Mouse (Mus musculus) urinary bladder, postnatal 36 days (tissue): ENCODE data around the gene Gal3st2b.
"Not testable (repeated sequence)": the region's sequence is repeated elsewhere in the genome, so short reads cannot be mapped to it uniquely, and the experiment has no call there.

Experiments used
- DNase-seq, 2 experiments: peaks; one replicate each; pipeline ENCODE4 v3.0.0; 2022; ENCODE audit warnings: low spot score in 2 of 2, mixed read lengths in 1 of 2

Gal3st2b gene

GRCm38 (mm10) chr1:93918011-93918410 is at the start of gene Gal3st2b:
TSS of gene Gal3st2b (plus strand) at chr1:93918311.
- DNase-seq: not testable (repeated sequence)

GRCm38 (mm10) chr1:93871594-93872105 is 46.5 kb upstream of the Gal3st2b start:
- not testable (repeated sequence) for DNase-seq

GRCm38 (mm10) chr1:93874405-93874804 is 43.7 kb upstream of the Gal3st2b start:
- DNase-seq: not testable (repeated sequence)

DNA sequence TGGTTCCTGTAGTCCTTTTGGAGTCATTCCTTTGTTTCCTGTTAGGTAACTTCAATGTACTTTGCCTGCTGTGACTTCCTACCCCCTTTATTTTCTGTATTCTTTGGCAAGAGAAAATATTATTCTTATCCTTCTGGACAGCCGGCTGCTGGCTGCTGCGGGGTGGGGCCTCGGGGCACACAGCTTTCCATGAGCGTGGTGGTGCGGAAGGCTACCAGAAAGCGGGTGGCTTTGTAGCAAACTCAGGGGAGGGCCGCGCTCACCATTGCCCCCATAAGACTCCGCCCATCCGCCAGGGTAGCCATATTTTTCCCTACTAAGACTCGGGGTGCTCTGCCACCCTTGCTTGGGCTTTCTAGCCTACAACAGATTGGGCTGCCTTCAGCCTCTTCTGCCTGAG is 36.3 kb upstream of the Gal3st2b start:
- not testable (repeated sequence) for DNase-seq

DNA sequence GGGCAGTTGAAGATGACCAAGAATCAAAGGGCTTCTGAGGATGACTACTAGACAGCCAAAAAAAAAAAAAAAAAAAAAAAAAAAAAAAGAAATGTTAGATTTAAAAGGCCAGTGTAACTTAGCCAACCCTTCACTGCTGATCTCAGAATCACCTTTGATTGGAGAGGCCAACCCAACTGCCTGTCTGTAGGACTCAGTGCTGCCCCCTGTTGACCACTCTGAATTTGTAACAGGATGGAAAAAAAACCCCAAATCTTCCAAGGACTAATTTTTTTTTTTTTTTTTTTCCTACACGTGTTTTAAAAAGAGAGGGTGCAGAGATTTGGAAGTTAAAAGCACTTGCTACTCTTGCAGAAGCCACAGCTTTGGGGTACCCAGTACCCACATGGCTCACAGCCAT is 27.2 kb upstream of the Gal3st2b start:
- DNase-seq: not testable (repeated sequence)

DNA sequence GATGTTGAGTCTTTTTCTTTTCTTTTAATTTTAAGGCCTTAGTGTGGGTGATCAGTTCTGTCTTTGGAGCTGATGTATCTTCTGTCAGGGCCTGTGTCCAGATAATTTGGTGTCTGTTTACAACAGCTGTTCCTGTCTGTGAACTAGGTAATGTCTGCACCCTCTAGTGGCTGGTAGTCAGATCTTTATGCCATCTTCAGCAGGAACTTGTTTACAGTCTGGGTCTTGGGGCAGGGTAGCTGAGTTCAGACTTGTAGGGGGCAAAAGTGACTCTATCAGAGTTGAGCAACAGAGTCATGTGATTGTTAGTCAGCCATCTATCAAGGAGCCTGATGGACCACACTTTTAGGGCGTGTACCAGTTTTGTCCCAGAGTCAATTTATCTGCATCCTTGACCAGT is 20.7 kb upstream of the Gal3st2b start:
- DNase-seq: not testable (repeated sequence)

DNA sequence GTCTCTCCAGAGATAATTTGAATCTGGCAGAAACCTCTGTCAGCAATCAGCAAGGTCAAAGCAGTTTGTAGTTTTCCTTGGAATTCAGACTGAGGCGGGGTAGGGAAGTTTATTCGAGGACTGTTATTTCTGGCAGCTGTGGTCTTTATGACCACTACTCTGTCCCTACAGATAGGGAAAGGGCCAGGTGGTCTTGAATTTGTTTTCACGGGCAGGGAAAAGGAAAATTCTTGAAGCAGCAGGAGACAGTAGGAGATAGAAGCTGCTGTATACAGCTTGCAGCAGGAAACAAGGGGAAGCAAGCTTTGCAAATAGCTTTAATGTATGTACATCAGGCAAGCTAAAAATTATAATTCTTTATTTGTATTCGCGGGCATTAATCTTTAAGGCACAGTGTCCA is 16.8 kb upstream of the Gal3st2b start:
- DNase-seq: not testable (repeated sequence)

- not testable (repeated sequence) for DNase-seq
Observed at GRCm38 (mm10) chr1:93906690-93907089, 11.4 kb upstream of the Gal3st2b start.

- DNase-seq: not testable (repeated sequence)
Observed at GRCm38 (mm10) chr1:93908977-93909586, 9.0 kb upstream of the Gal3st2b start.

GRCm38 (mm10) chr1:93911877-93912276 is 6.2 kb upstream of the Gal3st2b start:
- DNase-seq: not testable (repeated sequence)

- not testable (repeated sequence) for DNase-seq
Observed at GRCm38 (mm10) chr1:93917160-93917559, 951 bp upstream of the Gal3st2b start.

DNA sequence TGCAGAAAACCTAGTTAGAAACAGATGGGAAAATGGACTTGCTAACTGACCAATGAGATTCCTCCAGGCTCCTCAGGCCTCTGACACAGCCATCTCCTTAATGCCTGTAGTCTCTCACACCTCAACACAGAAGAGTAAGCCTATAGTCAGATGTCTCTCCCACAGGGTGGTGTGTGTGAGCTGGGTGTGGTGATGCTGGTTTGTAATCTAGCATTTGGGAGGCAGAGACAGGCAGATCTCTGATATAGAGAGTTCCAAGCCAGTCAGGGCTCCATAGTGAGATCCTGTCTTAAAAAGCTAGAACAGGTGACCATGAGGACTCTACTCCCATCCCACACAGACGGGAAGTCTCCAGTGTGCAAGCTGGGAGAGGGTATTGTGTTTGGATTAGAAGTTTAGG is 664 bp downstream of the Gal3st2b start:
- DNase-seq: not testable (repeated sequence)

GRCm38 (mm10) chr1:93919321-93919720 is 1.2 kb downstream of the Gal3st2b start:
- not testable (repeated sequence) for DNase-seq

DNA sequence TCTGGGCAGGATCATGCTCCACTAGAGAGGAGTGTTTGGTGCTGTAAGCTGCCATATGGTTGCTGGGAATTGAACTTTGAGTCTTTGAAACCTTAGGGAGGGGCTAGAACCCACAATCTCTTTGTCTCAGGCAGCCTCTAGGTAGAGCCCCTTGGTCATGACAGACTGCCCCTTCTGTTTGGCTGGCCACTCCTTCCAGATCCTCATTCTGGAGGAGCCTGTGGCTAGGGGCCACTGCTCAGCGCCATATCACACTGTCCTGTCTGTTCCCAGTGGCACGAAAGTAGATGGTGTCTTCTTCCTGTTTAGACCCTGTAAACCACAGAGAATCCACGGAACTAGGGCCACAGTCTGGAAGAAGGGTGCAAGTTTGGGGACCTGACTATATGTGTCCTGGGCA is 4.5 kb downstream of the Gal3st2b start:
- not testable (repeated sequence) for DNase-seq

- DNase-seq: not testable (repeated sequence)
Observed at GRCm38 (mm10) chr1:93923098-93923497, 5.0 kb downstream of the Gal3st2b start.

- DNase-seq: not testable (repeated sequence)
Observed at GRCm38 (mm10) chr1:93935378-93935777, 17.3 kb downstream of the Gal3st2b start.

DNA sequence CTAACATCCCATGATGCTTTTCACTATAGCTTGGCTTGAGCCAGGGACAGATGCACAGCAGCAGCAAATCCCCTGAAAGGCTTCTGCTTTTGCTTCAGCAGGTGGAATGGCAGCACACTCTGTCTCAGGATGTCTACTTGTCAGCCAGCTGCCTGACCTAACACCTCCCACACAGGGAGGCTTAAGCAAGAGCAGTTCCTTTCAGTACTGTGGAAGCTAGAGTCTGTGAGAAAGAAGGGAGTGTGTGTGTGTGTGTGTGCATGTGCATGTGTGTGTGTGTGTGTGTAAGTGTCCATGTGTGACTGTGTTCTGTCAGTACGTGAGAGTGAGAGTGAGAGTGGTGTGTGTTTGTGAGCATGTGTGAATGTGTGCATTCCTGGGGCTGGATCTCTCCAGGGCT is 19.7 kb downstream of the Gal3st2b start:
- not testable (repeated sequence) for DNase-seq

DNA sequence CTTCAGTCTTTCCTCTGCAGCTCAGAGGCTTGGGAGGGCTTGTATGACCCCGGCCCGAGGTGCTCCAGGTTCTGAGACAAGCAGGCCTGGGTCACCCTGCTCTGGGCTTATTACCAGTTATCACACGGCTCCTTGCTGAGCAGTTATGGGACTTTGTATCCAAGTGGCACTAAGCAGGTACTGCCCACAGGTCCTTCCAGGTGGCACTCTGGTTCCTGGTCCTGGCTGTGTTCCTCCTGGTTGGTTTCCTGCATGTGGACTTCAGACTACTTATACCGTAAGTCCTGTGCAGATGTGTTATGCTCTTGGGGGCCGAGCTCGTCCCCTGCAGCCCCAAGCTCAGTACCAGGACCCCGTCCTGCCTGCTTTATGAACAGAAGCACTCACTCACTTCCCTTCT is 20.3 kb downstream of the Gal3st2b start:
- not testable (repeated sequence) for DNase-seq

GRCm38 (mm10) chr1:93949087-93949486 is 31.0 kb downstream of the Gal3st2b start:
- DNase-seq: not testable (repeated sequence)

- not testable (repeated sequence) for DNase-seq
Observed at GRCm38 (mm10) chr1:93966489-93966888, 48.4 kb downstream of the Gal3st2b start.

DNA sequence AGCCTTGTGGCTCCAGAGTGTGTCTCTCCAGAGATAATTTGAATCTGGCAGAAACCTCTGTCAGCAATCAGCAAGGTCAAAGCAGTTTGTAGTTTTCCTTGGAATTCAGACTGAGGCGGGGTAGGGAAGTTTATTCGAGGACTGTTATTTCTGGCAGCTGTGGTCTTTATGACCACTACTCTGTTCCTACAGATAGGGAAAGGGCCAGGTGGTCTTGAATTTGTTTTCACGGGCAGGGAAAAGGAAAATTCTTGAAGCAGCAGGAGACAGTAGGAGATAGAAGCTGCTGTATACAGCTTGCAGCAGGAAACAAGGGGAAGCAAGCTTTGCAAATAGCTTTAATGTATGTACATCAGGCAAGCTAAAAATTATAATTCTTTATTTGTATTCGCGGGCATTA is 52.3 kb downstream of the Gal3st2b start:
- not testable (repeated sequence) for DNase-seq

GRCm38 (mm10) chr1:93970797-93971196 is 52.7 kb downstream of the Gal3st2b start:
- DNase-seq: not testable (repeated sequence)

GRCm38 (mm10) chr1:93975764-93976163 is 57.7 kb downstream of the Gal3st2b start:
- not testable (repeated sequence) for DNase-seq
